Comparison of ENCODE assay signal across 8 mouse cellular contexts in the genomic region with DNA sequence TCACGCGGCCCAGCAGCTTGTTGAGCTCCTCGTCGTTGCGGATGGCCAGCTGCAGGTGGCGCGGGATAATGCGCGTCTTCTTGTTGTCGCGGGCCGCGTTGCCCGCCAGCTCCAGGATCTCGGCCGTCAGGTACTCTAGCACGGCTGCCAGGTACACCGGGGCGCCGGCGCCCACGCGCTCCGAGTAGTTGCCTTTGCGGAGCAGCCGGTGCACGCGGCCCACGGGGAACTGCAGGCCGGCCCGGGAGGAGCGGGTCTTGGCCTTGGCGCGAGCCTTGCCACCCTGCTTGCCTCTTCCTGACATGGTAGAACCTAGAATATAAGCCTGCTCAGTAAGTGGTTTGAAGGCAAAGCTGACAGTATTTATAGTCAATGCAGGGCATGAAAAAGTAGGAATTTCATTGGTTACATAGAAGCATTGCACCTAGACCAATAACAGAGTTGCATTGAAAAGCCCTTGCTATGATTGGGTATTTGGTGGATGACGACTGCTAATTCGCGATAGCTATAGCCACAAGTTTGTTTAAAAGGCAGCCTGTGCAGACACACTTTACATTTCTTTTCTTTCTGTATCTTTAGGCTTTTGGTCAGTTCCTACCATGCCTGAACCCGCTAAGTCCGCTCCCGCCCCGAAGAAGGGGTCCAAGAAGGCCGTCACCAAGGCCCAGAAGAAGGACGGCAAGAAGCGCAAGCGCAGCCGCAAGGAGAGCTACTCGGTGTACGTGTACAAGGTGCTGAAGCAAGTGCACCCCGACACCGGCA. TPM values are rescaled to one million over a fixed set of nuclear protein-coding genes. Genes with fewer than 3 reads are reported as not detected.
DNase-seq lines count a peak whose midpoint lies in the region; ATAC-seq and TF ChIP-seq lines count a peak whose summit lies in the region.
"Not testable (repeated sequence)": the region's sequence is repeated elsewhere in the genome, so short reads cannot be mapped to it uniquely, and the experiment has no call there.

A gene (minus strand): TSS at position 304 of the 762 bp plus-strand sequence.
A gene (plus strand): TSS at position 600 of the 762 bp plus-strand sequence.

- H3K27ac ChIP-seq in ES-E14 (ENCODE audit: insufficient read depth, low read depth, low read length, poor library complexity, severe bottlenecking): peak within 1 kb of the TSS; percentile 85
- peak within 1 kb of the TSS; percentile 96 for H3K27ac ChIP-seq in forebrain, embryonic 15.5 days (replicated peaks)
- H3K27ac ChIP-seq in neural tube, embryonic 14.5 days (ENCODE audit: low read depth, low read length): peak within 1 kb of the TSS; percentile 85
- H3K27ac ChIP-seq in testis, adult 2 months (ENCODE audit: control insufficient read depth, insufficient read depth, low read depth, low read length): peak within 1 kb of the TSS; percentile 48

- intact Hi-C loops in heart, postnatal 36 days (cut with DNase I): not testable (repeated sequence)

- not testable (repeated sequence) for TF ChIP-seq CTCF in testis, adult 2 months (IDR thresholded peaks at IDR 0.05; ENCODE audit: control insufficient read depth, insufficient read depth, insufficient replicate concordance, low read depth, low read length)

- not testable (repeated sequence) for H3K36me3 ChIP-seq in ES-E14 (ENCODE audit: control insufficient read depth, insufficient read depth, low read length, poor library complexity, severe bottlenecking); forebrain, embryonic 15.5 days; neural tube, embryonic 14.5 days (ENCODE audit: control insufficient read depth, insufficient read depth, low read length); testis, adult 2 months (ENCODE audit: control insufficient read depth, insufficient read depth, low read length)

- WGBS in forebrain, embryonic 15.5 days: 1% methylated on average over 49 of the region's 50 CpGs
- WGBS in neural tube, embryonic 14.5 days: under 1% methylated on average over 37 of the region's 50 CpGs

- not testable (repeated sequence) for TF ChIP-seq POLR2A in testis, adult 2 months (IDR thresholded peaks at IDR 0.05; ENCODE audit: control insufficient read depth, low read depth, low read length)

- H3K9ac ChIP-seq in ES-E14 (ENCODE audit: insufficient read depth, low read depth, low read length, poor library complexity, severe bottlenecking): peak within 1 kb of the TSS; percentile 80
- peak within 1 kb of the TSS; percentile 59 for H3K9ac ChIP-seq in forebrain, embryonic 15.5 days (replicated peaks)
- peak within 1 kb of the TSS; percentile 48 for H3K9ac ChIP-seq in neural tube, embryonic 14.5 days (replicated peaks; ENCODE audit: low read depth, low read length)

- H3K4me3 ChIP-seq in ES-E14 (ENCODE audit: insufficient read depth in 1 of 2, low read depth in 1 of 2, low read length in 2 of 2, poor library complexity in 1 of 2, severe bottlenecking in 1 of 2): peak within 1 kb of the TSS; percentile 60 to 68
- peak within 1 kb of the TSS; percentile 47 for H3K4me3 ChIP-seq in forebrain, embryonic 15.5 days
- H3K4me3 ChIP-seq in neural tube, embryonic 14.5 days (ENCODE audit: low read depth, low read length): peak within 1 kb of the TSS; percentile 38
- H3K4me3 ChIP-seq in testis, adult 2 months (ENCODE audit: control insufficient read depth, low read depth, low read length): peak within 1 kb of the TSS; percentile 60

- peak; percentile 96 for ATAC-seq in forebrain, embryonic 15.5 days (replicated peaks)
- ATAC-seq in neural tube, embryonic 14.5 days (ENCODE audit: low read depth): peak; percentile 97

- not testable (repeated sequence) for H3K27me3 ChIP-seq in forebrain, embryonic 15.5 days; neural tube, embryonic 14.5 days (ENCODE audit: control insufficient read depth, insufficient read depth, low read length); testis, adult 2 months (ENCODE audit: control insufficient read depth, insufficient read depth, low read length)

- not testable (repeated sequence) for H3K4me1 ChIP-seq in ES-E14 (ENCODE audit: control insufficient read depth in 2 of 2, insufficient read depth in 2 of 2, low read length in 2 of 2, poor library complexity in 1 of 2); testis, adult 2 months (ENCODE audit: control insufficient read depth, insufficient read depth, low read length)
- peaks cover 39% of the 10 kb centered on the region for H3K4me1 ChIP-seq in forebrain, embryonic 15.5 days
- peaks cover 25% of the 10 kb centered on the region for H3K4me1 ChIP-seq in neural tube, embryonic 14.5 days (ENCODE audit: control insufficient read depth, insufficient read depth, low read length)

- not testable (repeated sequence) for H3K9me3 ChIP-seq in ES-E14 (ENCODE audit: control insufficient read depth, insufficient read depth, low read depth, low read length); forebrain, embryonic 15.5 days; neural tube, embryonic 14.5 days (ENCODE audit: control insufficient read depth, low read length)

- peak within 1 kb of the TSS; percentile 82 for H3K4me2 ChIP-seq in forebrain, embryonic 15.5 days (replicated peaks)
- peak within 1 kb of the TSS; percentile 71 for H3K4me2 ChIP-seq in neural tube, embryonic 14.5 days (ENCODE audit: low read depth, low read length)

- in situ Hi-C loops in ES-E14 (cut with MboI; ENCODE audit: low sequenced_read_pairs in 2 of 2, unreplicated experiment in 2 of 2): not testable (repeated sequence)

- DNase-seq in ES-E14 (ENCODE audit: low read depth, low spot score): peak; percentile 79
- peak; percentile 72 for DNase-seq in cerebellum, adult 11-12 months
- peak; percentile 40 to 65 for DNase-seq in heart, postnatal 36 days
- peak; percentile 74 to 91 for DNase-seq in layer of hippocampus, adult 18-20 months (ENCODE audit: low spot score in 2 of 2)
- peak; percentile 18 to 59 for DNase-seq in lung, adult 18-20 months

TF ChIP-seq in ES-E14, 5 proteins besides CTCF, POLR2A, EP300 and RAD21:
- TF ChIP-seq CHD2 (IDR thresholded peaks at IDR 0.05; ENCODE audit: low read depth, low read length): peak; percentile 88; the same call in 1 of the 2 replicates

RNA-seq across cellular contexts. Expression of the first gene that starts in this region (rescaled TPM):
- 1,029 and 1,218 TPM in 2 replicates for total RNA-seq in ES-E14 (2012; rRNA removed)
- 21.2 and 26.2 TPM in 2 replicates for polyA plus RNA-seq in forebrain, embryonic 15.5 days (2015; fragmentation: Nextera tagmentation; extraction: Ambion mirVana)
- total RNA-seq in heart, postnatal 36 days (2021): 1 to 10 TPM; 9.0 to 9.3 TPM
- total RNA-seq in layer of hippocampus, adult 18-20 months (2021): 10 to 100 TPM; 11.8 to 15.2 TPM
- 1.4 and 2.9 TPM in 2 replicates for polyA plus RNA-seq in neural tube, embryonic 14.5 days (2014; fragmentation: Nextera tagmentation; extraction: Ambion mirVana)
- polyA plus RNA-seq in testis, adult 2 months (2012; rRNA removed): 2.4 and 3.9 TPM in 2 replicates

RNA-seq across cellular contexts. Expression of the second gene that starts in this region (rescaled TPM):
- 306 and 496 TPM in 2 replicates for total RNA-seq in ES-E14 (2012; rRNA removed)
- polyA plus RNA-seq in forebrain, embryonic 15.5 days (2015; fragmentation: Nextera tagmentation; extraction: Ambion mirVana): 1.2 and 2.6 TPM in 2 replicates
- 10 to 100 TPM; 11.8 to 13.3 TPM for total RNA-seq in heart, postnatal 36 days (2021)
- total RNA-seq in layer of hippocampus, adult 18-20 months (2021): 1 to 10 TPM; 2.7 to 6.6 TPM
- 1.0 TPM in 1 of 2 replicates, not detected in the other for polyA plus RNA-seq in neural tube, embryonic 14.5 days (2014; fragmentation: Nextera tagmentation; extraction: Ambion mirVana)
- 2.3 and 3.0 TPM in 2 replicates for polyA plus RNA-seq in testis, adult 2 months (2012; rRNA removed)

Comparison
In these comparisons a context has a peak if more than half of its experiments do, and no peak if none do; other contexts are left out.
1. Peak in every context shown above with its lines: DNase-seq, ATAC-seq, H3K4me3 ChIP-seq and H3K27ac ChIP-seq.
2. RNA of the first gene that starts in this region (total RNA-seq): 1,029 to 1,218 TPM in ES-E14; 11.8 to 15.2 TPM in layer of hippocampus, adult 18-20 months and 9.0 to 9.3 TPM in heart, postnatal 36 days; every median in the first group is over 10 times any median in the second.
3. RNA of the second gene that starts in this region (total RNA-seq): 306 to 496 TPM in ES-E14; 11.8 to 13.3 TPM in heart, postnatal 36 days and 2.7 to 6.6 TPM in layer of hippocampus, adult 18-20 months; every median in the first group is over 10 times any median in the second.